Mouse (Mus musculus) kidney, adult 18-20 months (tissue): ENCODE measurements around the gene Nfe2l3.
"Not testable (repeated sequence)": the region's sequence is repeated elsewhere in the genome, so short reads cannot be mapped to it uniquely, and the experiment has no call there.

Experiments
- DNase-seq: peaks from one replicate; pipeline ENCODE4 v3.0.0; 2021

Gene Nfe2l3

DNA sequence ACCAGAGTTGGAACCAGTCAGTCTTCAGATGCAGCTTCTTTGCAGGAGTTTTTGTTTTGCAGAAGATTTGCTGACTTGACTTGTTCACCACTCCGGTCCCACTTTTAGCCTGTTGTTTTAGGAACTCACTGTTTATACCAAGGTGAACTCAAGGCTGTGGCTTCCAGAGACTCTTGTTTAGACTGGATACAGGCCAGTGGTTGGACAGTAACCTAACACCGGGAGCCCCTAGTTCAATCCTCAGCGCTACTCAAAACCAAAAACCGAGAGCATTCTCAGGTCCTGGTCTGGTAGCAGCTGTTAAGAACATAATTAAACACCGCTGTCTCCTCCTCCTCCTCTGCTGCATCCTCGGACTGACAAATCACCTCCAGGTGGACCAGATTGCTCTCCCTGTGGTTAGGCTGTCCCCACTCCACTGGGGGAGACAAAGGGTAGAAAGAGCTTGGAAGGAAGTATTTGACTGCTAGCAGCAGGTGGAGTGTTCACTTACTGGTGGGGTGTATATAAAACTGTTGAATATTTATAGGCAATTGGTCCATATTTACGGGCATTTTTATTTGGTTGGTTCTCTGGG lies 20.5 kb downstream of the Nfe2l3 start:
- DNase-seq, result no peak

GRCm38 (mm10) chr6:51454949-51455348 lies 22.5 kb downstream of the Nfe2l3 start:
- no peak for DNase-seq

DNA sequence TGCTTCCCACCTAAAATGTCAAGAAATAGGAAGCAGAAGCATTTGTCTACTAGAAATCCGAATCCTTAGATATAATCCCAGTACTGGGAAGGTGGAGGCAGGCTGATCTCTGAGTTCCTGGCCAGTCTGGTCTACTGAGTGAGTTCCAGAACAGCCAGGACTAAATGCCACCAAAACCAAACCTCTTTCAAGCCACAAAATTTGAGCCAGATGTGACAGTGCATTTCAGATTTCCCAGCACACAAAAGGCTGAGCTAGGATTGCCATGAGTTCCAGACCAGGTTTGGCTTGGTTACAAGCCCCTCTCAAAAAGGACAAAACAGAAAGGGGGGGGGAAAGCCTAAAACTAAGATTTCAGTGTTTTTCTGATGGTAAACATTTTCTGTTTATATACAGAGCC lies 23.7 kb downstream of the Nfe2l3 start:
- DNase-seq, result no peak

GRCm38 (mm10) chr6:51457283-51457682 lies 24.8 kb downstream of the Nfe2l3 start:
- DNase-seq, result no peak

DNA sequence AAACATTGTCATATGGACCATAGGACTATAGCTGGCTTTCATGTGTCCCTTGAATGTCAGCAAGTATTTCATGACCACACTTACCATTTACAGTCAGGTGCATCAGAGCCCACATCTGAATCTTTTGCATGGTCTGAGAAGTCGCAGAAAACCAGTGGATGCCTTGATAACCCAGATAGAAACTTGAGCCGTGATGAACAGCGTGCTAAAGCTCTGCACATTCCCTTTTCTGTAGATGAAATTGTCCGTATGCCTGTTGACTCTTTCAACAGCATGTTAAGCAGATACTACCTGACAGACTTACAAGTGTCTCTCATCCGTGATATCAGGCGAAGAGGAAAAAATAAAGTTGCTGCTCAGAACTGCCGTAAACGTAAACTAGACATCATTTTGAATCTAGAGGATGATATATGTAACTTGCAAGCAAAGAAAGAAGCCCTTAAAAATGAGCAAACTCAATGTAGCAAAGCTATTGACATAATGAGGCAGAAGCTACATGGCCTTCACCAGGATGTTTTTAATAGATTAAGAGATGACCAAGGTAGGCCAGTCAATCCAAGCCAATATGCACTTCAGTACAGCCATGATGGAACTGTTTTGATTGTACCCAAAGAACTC lies 25.4 kb downstream of the Nfe2l3 start:
- DNase-seq, result no peak

- DNase-seq, result no peak
Measured at GRCm38 (mm10) chr6:51458925-51459312, 26.4 kb downstream of the Nfe2l3 start.

DNA sequence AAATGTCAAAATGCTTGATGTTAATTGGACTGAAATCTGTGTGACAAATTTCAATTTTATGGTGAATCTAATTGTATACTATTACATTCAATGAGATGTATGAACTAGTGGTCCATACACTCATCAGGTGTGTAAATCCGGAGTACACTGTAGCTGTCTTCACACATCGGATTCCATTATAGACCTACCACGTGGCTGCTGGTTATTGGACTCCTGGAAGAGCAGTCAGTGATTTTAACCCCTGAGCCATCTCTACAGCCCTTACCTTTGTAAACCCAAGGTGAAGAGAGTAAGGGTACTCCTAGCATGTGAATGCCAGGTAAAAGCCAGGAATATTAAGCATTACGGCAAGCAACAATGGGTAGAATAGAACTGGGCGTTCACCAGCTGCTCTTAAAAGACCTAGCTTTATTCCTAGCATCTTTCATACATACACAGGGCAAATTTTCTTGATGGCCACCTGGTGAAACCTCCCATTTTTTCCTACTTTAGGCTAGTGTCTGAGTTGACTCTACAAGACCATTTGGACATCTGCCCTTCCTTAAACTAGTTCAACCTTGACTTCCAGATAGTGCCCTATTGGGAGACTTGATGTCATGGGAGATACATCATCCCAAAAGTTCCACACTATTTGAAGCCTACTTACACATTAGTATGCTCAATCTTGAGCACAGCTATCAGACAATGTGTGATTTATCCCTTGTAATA lies 27.0 kb downstream of the Nfe2l3 start:
- DNase-seq, result no peak

GRCm38 (mm10) chr6:51460021-51460360 lies 27.5 kb downstream of the Nfe2l3 start:
- DNase-seq, result no peak

- DNase-seq, result no peak
Measured at GRCm38 (mm10) chr6:51460363-51460762, 27.9 kb downstream of the Nfe2l3 start.

- no peak for DNase-seq
Measured at GRCm38 (mm10) chr6:51467649-51468048, 35.2 kb downstream of the Nfe2l3 start.

GRCm38 (mm10) chr6:51468891-51469561 lies 36.6 kb downstream of the Nfe2l3 start:
- DNase-seq, result peak; percentile 90

- DNase-seq, result peak; percentile 100
Measured at GRCm38 (mm10) chr6:51469715-51470310, 37.3 kb downstream of the Nfe2l3 start, which contains the start of gene Hnrnpa2b1. TSS of gene Hnrnpa2b1 (minus strand) at chr6:51469894.

DNA sequence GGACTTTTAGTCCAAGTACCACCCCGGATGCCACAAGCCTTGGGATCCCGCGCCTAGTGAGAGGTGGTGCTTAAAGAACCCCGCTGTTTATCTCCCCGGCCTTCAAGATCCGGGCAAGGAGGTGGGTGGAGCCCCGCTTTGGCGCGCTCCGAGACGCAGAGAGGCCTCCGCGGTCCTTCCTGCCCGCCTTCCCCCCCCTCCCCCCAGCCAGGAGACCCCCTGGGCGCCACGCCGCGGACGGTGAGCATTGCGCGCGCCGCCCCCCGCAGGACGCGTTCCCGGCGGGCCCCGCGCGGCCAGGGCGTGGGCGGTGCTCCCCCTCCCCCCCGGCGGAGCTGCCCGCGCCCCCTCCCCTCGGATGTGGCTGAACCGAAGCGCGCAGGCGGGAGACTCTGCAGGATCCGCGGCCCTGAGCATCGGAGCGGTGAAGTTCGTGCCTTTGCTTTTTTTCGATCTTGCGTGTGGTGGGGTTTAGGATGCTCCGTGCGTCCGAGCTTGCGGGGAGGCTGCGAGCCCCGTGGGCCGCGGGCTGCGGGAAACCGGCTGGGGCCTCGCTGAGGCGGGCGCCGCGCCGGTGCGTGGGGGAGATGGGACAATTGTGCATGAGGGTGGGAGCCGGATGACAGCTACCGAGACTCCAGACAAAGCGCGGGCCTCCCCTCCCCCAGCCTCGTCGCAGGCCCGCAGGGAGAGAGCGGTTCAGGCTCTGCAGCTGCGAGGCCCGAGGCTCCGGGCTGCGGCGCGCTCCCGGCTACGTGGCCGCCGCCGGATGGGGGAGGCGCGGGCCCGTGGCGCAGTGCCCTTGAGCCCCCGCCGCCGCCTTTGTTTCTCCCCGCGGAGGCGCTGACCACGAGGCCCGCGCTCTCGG lies 38.1 kb downstream of the Nfe2l3 start, which contains the start of gene Cbx3:
TSS of gene Cbx3 (plus strand) at position 50 of the 868 bp plus-strand sequence.
- DNase-seq, result peak; percentile 79

- no peak for DNase-seq
Measured at GRCm38 (mm10) chr6:51471179-51471505, 38.7 kb downstream of the Nfe2l3 start.

- no peak for DNase-seq
Measured at GRCm38 (mm10) chr6:51471782-51472181, 39.3 kb downstream of the Nfe2l3 start.

- DNase-seq, result no peak
Measured at GRCm38 (mm10) chr6:51472213-51472612, 39.7 kb downstream of the Nfe2l3 start.

DNA sequence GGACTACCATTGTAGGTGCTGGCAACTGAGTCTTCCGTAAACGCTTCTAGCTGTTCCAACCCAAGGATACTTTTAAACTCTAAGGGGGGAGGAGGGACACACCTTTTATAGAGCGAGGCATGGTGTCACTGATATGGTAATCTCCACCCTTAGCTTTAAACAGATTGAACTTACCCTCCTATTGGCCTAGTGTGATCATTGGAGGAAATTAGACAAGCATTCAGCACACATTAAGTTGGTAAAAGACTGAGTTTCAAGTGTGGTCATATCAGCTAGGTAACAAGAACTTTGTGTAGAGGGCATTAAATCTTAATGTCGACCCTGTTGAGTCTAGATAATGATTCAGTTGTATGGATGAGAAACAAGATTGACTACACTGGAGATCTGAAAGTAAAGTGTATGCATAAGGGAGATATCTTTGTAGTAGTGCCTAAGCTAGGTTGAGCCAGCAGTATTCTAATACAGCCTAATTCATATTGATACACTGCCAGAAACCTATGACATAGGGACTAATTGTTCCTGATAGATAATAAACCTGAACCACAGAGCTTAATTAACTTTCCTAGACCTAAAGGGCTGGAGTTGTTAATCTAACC lies 46.8 kb downstream of the Nfe2l3 start:
- DNase-seq, result no peak

DNA sequence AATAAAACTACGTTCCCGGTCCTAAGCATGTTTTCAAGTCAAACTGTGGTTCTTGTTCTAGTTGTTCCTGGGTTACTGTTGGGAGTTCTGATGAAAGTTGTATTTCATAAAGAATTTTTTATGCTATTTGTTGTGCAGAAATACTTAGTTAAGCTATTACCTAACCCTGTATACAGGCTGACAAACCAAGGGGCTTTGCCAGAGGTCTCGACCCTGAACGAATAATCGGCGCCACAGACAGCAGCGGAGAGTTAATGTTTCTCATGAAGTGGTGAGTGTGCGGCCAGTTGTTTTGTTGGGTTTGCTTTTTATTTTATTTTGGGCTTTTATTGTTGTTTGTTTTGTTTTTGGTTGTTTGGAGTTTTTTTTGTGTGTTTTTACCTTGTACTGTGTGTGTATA lies 49.1 kb downstream of the Nfe2l3 start:
- DNase-seq, result no peak

- DNase-seq, result no peak
Measured at GRCm38 (mm10) chr6:51483861-51484260, 51.4 kb downstream of the Nfe2l3 start.

GRCm38 (mm10) chr6:51484556-51484955 lies 52.1 kb downstream of the Nfe2l3 start:
- not testable (repeated sequence) for DNase-seq

DNA sequence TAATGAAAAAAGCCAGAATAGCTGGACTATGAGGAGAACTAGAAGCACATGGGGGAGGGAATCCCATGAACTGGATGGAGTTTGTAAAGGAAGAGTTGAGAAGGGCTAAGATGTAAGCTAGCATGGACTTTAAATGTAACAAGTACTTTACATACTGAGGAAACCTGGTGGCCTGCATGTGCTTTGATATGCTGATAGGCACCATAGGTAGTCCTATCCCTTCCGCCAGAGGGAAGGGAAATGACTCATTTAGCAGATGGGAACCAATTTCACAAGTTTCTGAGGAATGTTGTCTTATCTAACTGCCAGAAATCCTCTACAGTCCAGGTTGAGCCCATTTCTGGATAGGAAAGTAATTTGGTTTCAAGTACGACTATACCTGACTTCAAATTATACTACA lies 53.2 kb downstream of the Nfe2l3 start:
- no peak for DNase-seq

DNA sequence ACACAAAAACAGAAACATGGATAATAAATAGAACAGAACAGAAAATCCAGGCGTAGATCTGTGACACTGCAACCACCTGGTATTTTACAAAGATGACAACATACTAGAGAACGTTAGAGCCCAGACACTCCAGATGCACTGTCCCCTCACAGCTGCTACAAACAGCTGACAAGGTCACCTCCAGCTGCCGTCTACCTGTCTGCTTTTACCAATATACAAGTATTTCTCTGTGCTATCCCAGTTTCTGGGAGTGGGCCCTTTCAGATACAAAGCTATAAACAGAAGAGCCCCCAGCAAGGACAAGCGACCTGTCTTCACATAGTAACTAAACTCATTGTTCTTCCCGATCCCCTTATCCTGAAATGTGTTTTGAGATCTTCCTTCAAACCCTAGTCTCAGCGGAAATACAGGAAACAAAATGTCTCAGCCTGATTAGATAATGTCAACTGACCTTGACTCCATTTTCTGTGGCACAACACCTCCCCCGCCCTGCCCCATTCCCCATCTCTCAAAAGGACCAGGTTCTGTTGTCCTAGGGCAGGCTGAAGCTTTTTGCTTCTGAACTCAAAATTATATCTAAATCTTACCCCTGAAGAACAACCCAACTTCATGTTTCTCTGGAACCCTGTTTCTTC lies 53.7 kb downstream of the Nfe2l3 start:
- DNase-seq, result no peak
